Mouse (Mus musculus): ENCODE data around the gene Araf. TPM values are rescaled to one million over a fixed set of nuclear protein-coding genes. Genes with fewer than 3 reads are reported as not detected.

Gene Araf
- polyA plus RNA-seq, 1 experiment from 2014 or later, result 116 TPM

Small RNAs within 50 kb of the gene (microRNA-seq; reads per million reads assigned to microRNA genes)
- gene Gm24824, result not detected
- not detected for gene Mir5617

Other genes with a start within 250 kb of the Araf start
- 0.75 and 1.1 TPM in 2 replicates for gene Rgn, start 248.0 kb upstream of the Araf start, polyA plus RNA-seq (2015; fragmentation: Nextera tagmentation; extraction: Ambion mirVana)
- gene Rbm10, start 180.3 kb upstream of the Araf start, polyA plus RNA-seq (2015; fragmentation: Nextera tagmentation; extraction: Ambion mirVana), result 72.7 and 73.9 TPM in 2 replicates
- 207 and 219 TPM in 2 replicates for gene Ndufb11, start 180.2 kb upstream of the Araf start, polyA plus RNA-seq (2015; fragmentation: Nextera tagmentation; extraction: Ambion mirVana)
- gene Uba1, start 139.5 kb upstream of the Araf start, polyA plus RNA-seq (2015; fragmentation: Nextera tagmentation; extraction: Ambion mirVana), result 206 and 220 TPM in 2 replicates
- 111 and 116 TPM in 2 replicates for gene Cdk16, start 109.9 kb upstream of the Araf start, polyA plus RNA-seq (2015; fragmentation: Nextera tagmentation; extraction: Ambion mirVana)
- gene Usp11, start 93.9 kb upstream of the Araf start, polyA plus RNA-seq (2015; fragmentation: Nextera tagmentation; extraction: Ambion mirVana), result 56.9 and 60.7 TPM in 2 replicates
- gene Timp1, start 72.4 kb downstream of the Araf start, polyA plus RNA-seq (2015; fragmentation: Nextera tagmentation; extraction: Ambion mirVana), result 23.5 and 23.7 TPM in 2 replicates
- gene Syn1, start 123.2 kb downstream of the Araf start, polyA plus RNA-seq (2015; fragmentation: Nextera tagmentation; extraction: Ambion mirVana), result 0.19 and 0.28 TPM in 2 replicates
- gene Cfp, start 133.7 kb downstream of the Araf start, polyA plus RNA-seq (2015; fragmentation: Nextera tagmentation; extraction: Ambion mirVana), result 4.5 and 5.7 TPM in 2 replicates
- gene Elk1, start 152.8 kb downstream of the Araf start, polyA plus RNA-seq (2015; fragmentation: Nextera tagmentation; extraction: Ambion mirVana), result 17.6 and 17.7 TPM in 2 replicates
- gene Uxt, start 164.2 kb downstream of the Araf start, polyA plus RNA-seq (2015; fragmentation: Nextera tagmentation; extraction: Ambion mirVana), result 46.7 and 53.2 TPM in 2 replicates